Mouse (Mus musculus) hindbrain, embryonic 14.5 days (tissue): ENCODE results near the gene Vwc2. TPM values are rescaled to one million over a fixed set of nuclear protein-coding genes. Genes with fewer than 3 reads are reported as not detected.

ENCODE experiments used
- ATAC-seq: fragments of 200-750 bp; cut with Nextera tagmentation; 2 replicates; pipeline ENCODE4 v1.8.0; 2017; ENCODE audit warnings: moderate number of reproducible peaks, mild to moderate bottlenecking, moderate TSS enrichment, moderate library complexity; ENCODE audit not compliant: low FRiP score
- DNase-seq: peaks from one replicate; pipeline ENCODE4 v3.0.0-alpha.2; 2015; ENCODE audit warnings: low spot score
- H3K27ac ChIP-seq: fragments of 300-500 bp; sonication (generic); 2 replicates; pipeline ENCODE4 v1.5.1; 2014; ENCODE audit warnings: mild to moderate bottlenecking, moderate library complexity
- H3K27me3 ChIP-seq: fragments of 300-500 bp; sonication (generic); 2 replicates; pipeline ENCODE4 v1.6.1; 2014; ENCODE audit warnings: mild to moderate bottlenecking, low read length, mixed read lengths; ENCODE audit not compliant: control insufficient read depth, insufficient read depth
- H3K36me3 ChIP-seq: fragments of 300-500 bp; sonication (generic); replicated peaks from 2 replicates; pipeline ENCODE4 v1.6.1; 2014; ENCODE audit not compliant: control insufficient read depth, insufficient read depth
- H3K4me1 ChIP-seq: fragments of 300-500 bp; sonication (generic); replicated peaks from 2 replicates; pipeline ENCODE4 v1.6.1; 2014; ENCODE audit warnings: antibody characterized with exemption, low read length, mixed read lengths; ENCODE audit not compliant: control insufficient read depth, insufficient read depth
- H3K4me2 ChIP-seq: fragments of 300-500 bp; sonication (generic); replicated peaks from 2 replicates; pipeline ENCODE4 v1.6.1; 2014; ENCODE audit warnings: mild to moderate bottlenecking, moderate library complexity
- H3K4me3 ChIP-seq: fragments of 300-500 bp; sonication (generic); replicated peaks from 2 replicates; pipeline ENCODE4 v1.5.1; 2014; ENCODE audit warnings: mild to moderate bottlenecking, low read length
- H3K9ac ChIP-seq: fragments of 300-500 bp; sonication (generic); 2 replicates; pipeline ENCODE4 v1.6.1; 2014
- H3K9me3 ChIP-seq: fragments of 300-500 bp; sonication (generic); 2 replicates; pipeline ENCODE4 v1.6.1; 2016; ENCODE audit warnings: low read length; ENCODE audit not compliant: control insufficient read depth
- WGBS: fragments of 180-500 bp; shearing (Covaris S2); extraction: QIAGEN DNeasy Blood & Tissue Kit; methylation state at CpG from one replicate; pipeline ENCODE4 v1.1.7; 2014; 5-methylcytosine and 5-hydroxymethylcytosine counted together
- polyA plus RNA-seq: library from polyadenylated mRNA; unstranded; fragments of >200 nt; fragmentation: Nextera tagmentation; extraction: Ambion mirVana; gene quantifications from 2 replicates; pipeline ENCODE4 v1.2.1, GENCODE M21; 2014

Gene Vwc2
- 12.0 and 13.0 TPM in 2 replicates for polyA plus RNA-seq

GRCm38 (mm10) chr11:11113576-11114233, at the start of gene Vwc2:
Gene Vwc2 (plus strand): TSS chr11:11114223.
- peak within 1 kb of the TSS; percentile 68 for H3K9ac ChIP-seq
- DNase-seq (peak; percentile 56), ATAC-seq (peak; percentile 61)
- H3K4me3 ChIP-seq: peak within 1 kb of the TSS; percentile 59
- peaks cover 58% of the 10 kb centered on the region for H3K27me3 ChIP-seq
- no peaks in the 10 kb centered on the region for H3K9me3 ChIP-seq
- 0 out of 2 replicates have a peak, but pooled peaks cover 17% of the 10 kb centered on the region for H3K4me1 ChIP-seq
- H3K4me2 ChIP-seq: peak within 1 kb of the TSS; percentile 93
- H3K27ac ChIP-seq: no peak within 1 kb of the TSS
- whole genome bisulfite sequencing: 0% methylated on average over 28 of the region's 28 CpGs
- H3K36me3 ChIP-seq: no peaks in the 10 kb centered on the region

GRCm38 (mm10) chr11:11088162-11088756, 25.8 kb upstream of the Vwc2 start:
- no peak overlapping the region for H3K27ac ChIP-seq
- no peak overlapping the region for H3K4me3 ChIP-seq
- H3K4me1 ChIP-seq: no peaks in the 10 kb centered on the region
- H3K9ac ChIP-seq: no peak overlapping the region
- 0 out of 2 replicates have a peak, but pooled peaks cover 3% of the 10 kb centered on the region for H3K27me3 ChIP-seq
- H3K9me3 ChIP-seq: peaks cover 8% of the 10 kb centered on the region
- no peak overlapping the region for H3K4me2 ChIP-seq
- 9% methylated on average over 1 of the region's 1 CpGs for WGBS
- H3K36me3 ChIP-seq: no peaks in the 10 kb centered on the region
- peak; percentile 53; the same call in 1 of the 2 replicates for ATAC-seq
- no peak for DNase-seq

GRCm38 (mm10) chr11:11097606-11098005, 16.4 kb upstream of the Vwc2 start:
- 94% methylated on average over 1 of the region's 1 CpGs for whole genome bisulfite sequencing
- no peaks in the 10 kb centered on the region for H3K4me1 ChIP-seq
- no peak overlapping the region for H3K27ac ChIP-seq
- no peak overlapping the region for H3K9ac ChIP-seq
- ATAC-seq (no peak), DNase-seq (no peak)
- H3K27me3 ChIP-seq: no peaks in the 10 kb centered on the region
- H3K9me3 ChIP-seq: no peaks in the 10 kb centered on the region
- H3K4me3 ChIP-seq: no peak overlapping the region
- H3K4me2 ChIP-seq: no peak overlapping the region
- H3K36me3 ChIP-seq: no peaks in the 10 kb centered on the region

- Histone ChIP-seq H3K4me2 (no peak overlapping the region), H3K27ac (no peak overlapping the region), H3K9me3 (no peaks in the 10 kb centered on the region), H3K27me3 (no peaks in the 10 kb centered on the region), H3K36me3 (no peaks in the 10 kb centered on the region), H3K4me1 (no peaks in the 10 kb centered on the region), H3K9ac (no peak overlapping the region), H3K4me3 (no peak overlapping the region)
- no peak for DNase-seq
- no peak for ATAC-seq
- 65% methylated on average over 4 of the region's 4 CpGs for WGBS
These were observed 15.7 kb upstream of the Vwc2 start for GRCm38 (mm10) chr11:11098282-11098681.

DNA sequence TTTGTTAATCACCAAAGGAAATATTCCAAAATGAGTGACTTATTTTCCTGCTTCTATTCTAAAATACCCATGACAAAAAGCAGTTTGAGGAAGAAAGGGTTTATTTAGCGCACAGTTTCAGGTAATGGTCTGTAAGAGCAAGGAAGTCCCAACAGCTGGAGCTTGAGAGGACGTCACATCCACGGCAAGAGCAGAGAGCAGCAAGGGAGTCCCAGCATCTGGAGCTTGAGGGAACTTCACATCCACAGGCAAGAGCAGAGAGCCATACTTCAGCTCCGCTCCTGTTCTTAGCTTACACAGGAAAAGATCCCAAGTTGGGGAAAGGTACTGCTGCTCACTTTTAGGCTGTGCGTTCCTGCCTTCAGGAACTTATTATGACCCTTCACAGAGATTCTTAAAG, 15.0 kb upstream of the Vwc2 start:
- no peak overlapping the region for H3K27ac ChIP-seq
- H3K36me3 ChIP-seq: no peaks in the 10 kb centered on the region
- no peak overlapping the region for H3K4me3 ChIP-seq
- 92% methylated on average over 5 of the region's 5 CpGs for WGBS
- no peak for DNase-seq
- no peaks in the 10 kb centered on the region for H3K9me3 ChIP-seq
- no peaks in the 10 kb centered on the region for H3K27me3 ChIP-seq
- no peaks in the 10 kb centered on the region for H3K4me1 ChIP-seq
- ATAC-seq: no peak
- no peak overlapping the region for H3K4me2 ChIP-seq
- H3K9ac ChIP-seq: no peak overlapping the region

DNA sequence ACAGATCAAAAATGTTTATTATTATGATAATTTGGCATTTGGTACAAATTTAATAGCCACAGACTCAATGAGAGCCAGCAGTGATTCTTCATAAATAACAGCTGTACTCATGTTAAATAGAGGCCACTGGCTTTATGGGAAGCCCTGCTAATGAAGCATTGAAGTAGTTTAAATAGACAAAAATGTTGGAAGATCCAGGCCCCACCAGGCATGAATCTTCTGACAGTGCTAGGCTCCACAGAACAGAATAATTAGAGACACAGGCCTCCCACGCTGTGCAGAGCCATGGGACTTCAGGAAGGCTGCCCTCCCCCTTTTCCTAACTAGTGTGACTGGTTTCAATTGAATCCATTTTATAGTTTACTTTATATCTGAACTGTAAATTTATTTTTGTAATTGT, 11.8 kb upstream of the Vwc2 start:
- Histone ChIP-seq H3K27ac (no peak overlapping the region), H3K4me1 (no peaks in the 10 kb centered on the region), H3K36me3 (no peaks in the 10 kb centered on the region), H3K4me3 (no peak overlapping the region), H3K4me2 (no peak overlapping the region), H3K27me3 (no peaks in the 10 kb centered on the region), H3K9me3 (no peaks in the 10 kb centered on the region), H3K9ac (no peak overlapping the region)
- ATAC-seq (0 out of 2 replicates have a peak, but pooled peaks have one; percentile 46), DNase-seq (no peak)
- WGBS: 30% methylated on average over 1 of the region's 1 CpGs

GRCm38 (mm10) chr11:11102620-11103019, 11.4 kb upstream of the Vwc2 start:
- Histone ChIP-seq H3K4me1 (no peaks in the 10 kb centered on the region), H3K27me3 (no peaks in the 10 kb centered on the region), H3K9me3 (no peaks in the 10 kb centered on the region), H3K4me2 (no peak overlapping the region), H3K4me3 (no peak overlapping the region), H3K36me3 (no peaks in the 10 kb centered on the region), H3K27ac (no peak overlapping the region), H3K9ac (no peak overlapping the region)
- DNase-seq (peak; percentile 44), ATAC-seq (no peak)
- 41% methylated on average over 1 of the region's 1 CpGs for WGBS

DNA sequence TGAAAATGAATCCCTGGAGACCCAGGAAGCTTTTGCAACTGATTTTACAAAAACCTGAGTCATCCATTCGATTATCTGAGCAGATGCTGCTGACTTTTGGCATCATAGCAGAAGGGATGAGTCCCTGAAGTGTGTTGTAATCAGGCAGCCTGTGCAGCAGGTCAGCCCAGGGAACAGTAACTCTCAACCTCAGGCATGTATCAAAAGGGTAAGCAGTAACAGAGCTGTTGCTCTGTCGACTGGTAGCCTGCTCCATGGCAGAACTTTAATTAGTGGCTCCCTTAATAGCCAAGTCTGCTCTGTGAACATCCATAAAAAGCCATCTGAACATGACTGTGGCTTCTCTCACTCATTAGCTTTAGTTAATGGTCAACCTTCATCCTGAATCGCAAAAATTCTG, 5.1 kb upstream of the Vwc2 start:
- DNase-seq (no peak), ATAC-seq (no peak)
- Histone ChIP-seq H3K9me3 (no peaks in the 10 kb centered on the region), H3K4me2 (no peak overlapping the region), H3K4me3 (no peak overlapping the region), H3K4me1 (no peaks in the 10 kb centered on the region), H3K36me3 (no peaks in the 10 kb centered on the region), H3K27ac (no peak overlapping the region), H3K9ac (no peak overlapping the region), H3K27me3 (peaks cover 12% of the 10 kb centered on the region; the same call in 1 of the 2 replicates)
- 67% methylated on average over 3 of the region's 3 CpGs for WGBS

- H3K36me3 ChIP-seq: no peaks in the 10 kb centered on the region
- H3K4me1 ChIP-seq: 0 out of 2 replicates have a peak, but pooled peaks cover 17% of the 10 kb centered on the region
- WGBS: under 1% methylated on average over 34 of the region's 34 CpGs
- peak overlapping the region; percentile 93 for H3K4me2 ChIP-seq
- H3K9ac ChIP-seq: peak overlapping the region; percentile 68
- H3K4me3 ChIP-seq: peak overlapping the region; percentile 59
- H3K27ac ChIP-seq: no peak overlapping the region
- H3K27me3 ChIP-seq: peaks cover 58% of the 10 kb centered on the region
- peak; percentile 34 for ATAC-seq
- no peak for DNase-seq
- H3K9me3 ChIP-seq: no peaks in the 10 kb centered on the region
These were observed 409 bp downstream of the Vwc2 start for GRCm38 (mm10) chr11:11114234-11115030.
